Mouse (Mus musculus) erythroblast, embryonic 14.5 days (primary cell): ENCODE measurements around the gene Akap13.

Experiments used
- GATA1 ChIP-seq: IDR thresholded peaks from 2 replicates; pipeline ENCODE4 v1.6.1; 2012; ENCODE audit warnings: low read length, inconsistent platforms, mixed read lengths
- TAL1 ChIP-seq: IDR thresholded peaks from 3 replicates; pipeline ENCODE4 v1.6.1; 2012; ENCODE audit warnings: low read length, inconsistent platforms, mixed read lengths

DNA sequence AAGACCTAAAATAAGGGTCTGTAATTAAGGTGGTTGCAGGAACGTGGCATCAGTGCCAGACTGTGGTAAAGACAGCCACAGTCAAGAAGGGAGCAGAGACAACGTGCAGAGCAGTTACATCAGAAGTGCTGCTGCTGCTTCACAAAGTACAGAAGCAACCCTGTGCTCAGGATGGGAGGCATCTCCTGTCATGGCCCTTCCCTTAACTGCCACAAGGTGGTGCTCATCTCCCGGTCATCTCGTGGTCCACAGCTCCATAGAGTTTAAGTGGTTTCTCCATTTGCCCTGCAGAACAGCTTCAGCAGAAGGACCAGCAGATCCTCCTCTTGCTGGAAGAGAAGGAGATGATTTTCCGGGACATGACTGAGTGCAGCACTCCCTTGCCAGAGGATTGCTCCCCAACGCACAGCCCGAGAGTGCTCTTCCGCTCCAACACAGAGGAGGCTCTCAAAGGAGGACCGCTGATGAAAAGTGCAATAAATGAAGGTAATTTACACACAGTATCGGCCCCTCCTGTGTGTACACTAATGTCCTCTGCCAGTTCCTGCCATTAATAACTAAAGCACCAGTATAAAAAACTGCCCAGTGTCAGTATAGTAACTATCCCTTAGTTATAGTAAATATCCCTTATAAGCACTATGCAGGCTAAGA is 283.9 kb downstream of the Akap13 start:
- no peak for TF ChIP-seq GATA1
- TF ChIP-seq TAL1 = no peak
